Comparison of ENCODE assay signal across 9 mouse cellular contexts in the genomic region with DNA sequence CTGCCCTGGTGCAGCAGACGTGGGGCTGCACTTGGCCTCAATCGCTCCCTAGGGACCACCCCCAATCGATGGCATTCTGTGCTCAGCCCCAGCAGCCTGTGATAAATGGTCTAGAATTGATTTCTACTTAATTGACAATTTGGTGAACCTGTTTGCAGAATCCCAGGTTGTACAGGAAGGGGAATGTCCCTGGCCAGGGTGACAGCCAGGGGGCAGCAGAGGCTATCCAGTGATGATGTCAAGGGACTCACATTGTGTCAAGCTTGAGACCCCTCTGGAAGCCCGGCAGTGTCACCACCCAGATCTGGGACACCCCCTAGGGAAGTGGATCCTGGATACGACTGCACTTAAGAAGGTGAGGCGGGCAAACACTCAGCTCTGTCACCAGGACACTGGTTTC. TPM values are rescaled to one million over a fixed set of nuclear protein-coding genes. Genes with fewer than 3 reads are reported as not detected.
DNase-seq lines count a peak whose midpoint lies in the region; ATAC-seq and TF ChIP-seq lines count a peak whose summit lies in the region.
"Had no signal": no experiment of that assay in that cellular context is flagged by ENCODE, and none has a peak within 500 bp of the region (broad histone marks: within the 10 kb centered on the region; RNA-seq: fewer than 3 reads in every experiment).

No protein-coding gene starts in this region.

- no peak overlapping the region for H3K4me2 ChIP-seq in hindbrain, embryonic 16.5 days (ENCODE audit: low read length)
- no peak overlapping the region for H3K4me2 ChIP-seq in midbrain, postnatal 0 days (ENCODE audit: low read depth, low read length, poor library complexity, severe bottlenecking)

- H3K4me1 ChIP-seq in hindbrain, embryonic 16.5 days (ENCODE audit: control insufficient read depth, insufficient read depth, low read depth, low read length): no peaks in the 10 kb centered on the region
- H3K4me1 ChIP-seq in midbrain, postnatal 0 days (ENCODE audit: insufficient read depth, low read length): no peaks in the 10 kb centered on the region

- no peak overlapping the region for H3K4me3 ChIP-seq in hindbrain, embryonic 16.5 days (ENCODE audit: low read length)
- H3K4me3 ChIP-seq in midbrain, postnatal 0 days (ENCODE audit: low read depth, low read length): no peak overlapping the region

- DNase-seq in gastrocnemius, postnatal 10 days: peak; percentile 51
- no peak for DNase-seq in gastrocnemius, postnatal 25 days
- DNase-seq in right cerebral cortex, postnatal 4 days: peak; percentile 57
- no peak for DNase-seq in right cerebral cortex, adult 2 months (ENCODE audit: low spot score in 2 of 2)
- peak; percentile 55 for DNase-seq in cerebellum, adult 9-11 months
- DNase-seq in midbrain, postnatal 0 days (ENCODE audit: low spot score): peak; percentile 40
- DNase-seq in ovary, postnatal 14 days (ENCODE audit: low spot score): no peak

- no peaks in the 10 kb centered on the region for H3K27me3 ChIP-seq in hindbrain, embryonic 16.5 days (replicated peaks; ENCODE audit: control insufficient read depth, insufficient read depth, low read length)
- peaks cover 6% of the 10 kb centered on the region; the same call in 1 of the 2 replicates for H3K27me3 ChIP-seq in midbrain, postnatal 0 days (ENCODE audit: insufficient read depth, low read length)

- no peaks in the 10 kb centered on the region for H3K9me3 ChIP-seq in hindbrain, embryonic 16.5 days (ENCODE audit: control insufficient read depth, low read length)
- no peaks in the 10 kb centered on the region for H3K9me3 ChIP-seq in midbrain, postnatal 0 days (ENCODE audit: low read length)

- no peak overlapping the region; the same call in 1 of the 2 replicates for H3K9ac ChIP-seq in hindbrain, embryonic 16.5 days (ENCODE audit: low read depth, low read length)
- H3K9ac ChIP-seq in midbrain, postnatal 0 days (replicated peaks; ENCODE audit: low read length, poor library complexity, severe bottlenecking): no peak overlapping the region

- WGBS in hindbrain, embryonic 16.5 days: 17% methylated on average over 6 of the region's 6 CpGs
- 22% methylated on average over 6 of the region's 6 CpGs for WGBS in midbrain, postnatal 0 days

- H3K36me3 ChIP-seq in hindbrain, embryonic 16.5 days (ENCODE audit: control insufficient read depth, insufficient read depth, low read length): no peaks in the 10 kb centered on the region
- no peaks in the 10 kb centered on the region for H3K36me3 ChIP-seq in midbrain, postnatal 0 days (ENCODE audit: insufficient read depth, low read length)

- H3K27ac ChIP-seq in hindbrain, embryonic 16.5 days (ENCODE audit: low read depth, low read length): no peak overlapping the region
- H3K27ac ChIP-seq in midbrain, postnatal 0 days (ENCODE audit: low read depth, low read length): no peak overlapping the region

- ATAC-seq in hindbrain, embryonic 16.5 days: 0 out of 2 replicates have a peak, but pooled peaks have one; percentile 37
- ATAC-seq in midbrain, postnatal 0 days (ENCODE audit: low FRiP score): no peak

- peak; percentile 77 for TF ChIP-seq CTCF in midbrain, postnatal 0 days (IDR thresholded peaks at IDR 0.05)

RNA-seq across cellular contexts. Expression of a gene that starts 25.4 kb away (rescaled TPM):
- total RNA-seq in gastrocnemius, postnatal 10 days (2021): not detected
- total RNA-seq in gastrocnemius, postnatal 25 days (2021): not detected
- 3.3 and 4.5 TPM in 2 replicates for polyA plus RNA-seq in hindbrain, embryonic 16.5 days (2015; fragmentation: Nextera tagmentation; extraction: Ambion mirVana)
- 0.38 TPM in 1 of 2 replicates, not detected in the other for total RNA-seq in midbrain, postnatal 0 days (2014; rRNA removed)
- polyA plus RNA-seq in midbrain, postnatal 0 days (2015; fragmentation: Nextera tagmentation; extraction: Ambion mirVana): 0.12 TPM in 1 of 2 replicates, not detected in the other
- total RNA-seq: layer of hippocampus, postnatal 14 days had no signal

RNA-seq across cellular contexts. Expression of a gene that starts 54.7 kb away (rescaled TPM):
- total RNA-seq in gastrocnemius, postnatal 10 days (2021): 1 to 10 TPM; 5.9 to 7.6 TPM
- 1 to 10 TPM; 3.1 to 4.0 TPM for total RNA-seq in gastrocnemius, postnatal 25 days (2021)
- 15.3 and 16.7 TPM in 2 replicates for polyA plus RNA-seq in hindbrain, embryonic 16.5 days (2015; fragmentation: Nextera tagmentation; extraction: Ambion mirVana)
- 19.2 and 25.6 TPM in 2 replicates for total RNA-seq in midbrain, postnatal 0 days (2014; rRNA removed)
- 8.4 and 9.9 TPM in 2 replicates for polyA plus RNA-seq in midbrain, postnatal 0 days (2015; fragmentation: Nextera tagmentation; extraction: Ambion mirVana)

RNA-seq across cellular contexts. Expression of a gene that starts 59.6 kb away (rescaled TPM):
- total RNA-seq in gastrocnemius, postnatal 10 days (2021): 10 to 100 TPM; 13.4 to 14.5 TPM
- total RNA-seq in gastrocnemius, postnatal 25 days (2021): 10 to 100 TPM; 18.2 to 23.7 TPM
- polyA plus RNA-seq in hindbrain, embryonic 16.5 days (2015; fragmentation: Nextera tagmentation; extraction: Ambion mirVana): 24.5 and 25.8 TPM in 2 replicates
- total RNA-seq in midbrain, postnatal 0 days (2014; rRNA removed): 35.2 and 40.7 TPM in 2 replicates
- 21.4 and 23.9 TPM in 2 replicates for polyA plus RNA-seq in midbrain, postnatal 0 days (2015; fragmentation: Nextera tagmentation; extraction: Ambion mirVana)

Comparison
In these comparisons a context has a peak if more than half of its experiments do, and no peak if none do; other contexts are left out.
1. DNase-seq: peak in gastrocnemius, postnatal 10 days (single experiment), right cerebral cortex, postnatal 4 days (single experiment), cerebellum, adult 9-11 months (single experiment) and midbrain, postnatal 0 days (single experiment); none in gastrocnemius, postnatal 25 days (single experiment), right cerebral cortex, adult 2 months (0 of 2) and ovary, postnatal 14 days (single experiment).